Mouse (Mus musculus): ENCODE results near the gene Phf24.

- TF ChIP-seq CTCF (IDR thresholded peaks at IDR 0.05; ENCODE audit: low read depth) (no peak), EP300 (optimal IDR thresholded peaks at IDR 0.05) (no peak)
Observed at GRCm38 (mm10) chr4:42916617-42917401, at the start of gene Phf24.

All from stomach, postnatal 0 days (tissue).